Mouse (Mus musculus) left cerebral cortex, postnatal 14 days (tissue): Measurements from ENCODE around the gene Cbl. TPM values are rescaled to one million over a fixed set of nuclear protein-coding genes. Genes with fewer than 3 reads are reported as not detected.

ENCODE experiments used
- total RNA-seq, 2 experiments: library from RNA; stranded (reverse); gene quantifications; 2 replicates each; pipeline ENCODE4 v1.2.3; 2021

Cbl gene
- total RNA-seq, 2 experiments from 2014 or later: 44.9 to 48.9 TPM

Other genes with a start within 250 kb of the Cbl start
- gene Thy1, start 190.7 kb downstream of the Cbl start, total RNA-seq: 100 to 1,000 TPM; 854 to 877 TPM
- 10 to 100 TPM; 71.9 to 87.1 TPM for gene Usp2, start 167.0 kb downstream of the Cbl start, total RNA-seq
- under 1 TPM; 0.46 to 0.82 TPM for gene Mfrp, start 132.3 kb downstream of the Cbl start, total RNA-seq
- 10 to 100 TPM; 17.1 to 19.6 TPM for gene C1qtnf5, start 126.8 kb downstream of the Cbl start, total RNA-seq
- under 1 TPM; 0.25 to 0.37 TPM for gene Gm49380, start 120.5 kb downstream of the Cbl start, total RNA-seq
- 10 to 100 TPM; 28.1 to 31.9 TPM for gene Rnf26, start 120.5 kb downstream of the Cbl start, total RNA-seq
- 10 to 100 TPM; 20.3 to 22.0 TPM for gene Mcam, start 99.6 kb downstream of the Cbl start, total RNA-seq
- gene Ccdc153, start 6.6 kb upstream of the Cbl start, total RNA-seq: 1 to 10 TPM; 1.2 to 1.4 TPM
- gene Pdzd3, start 17.4 kb upstream of the Cbl start, total RNA-seq: under 1 TPM; 0.53 to 0.82 TPM
- gene Nlrx1, start 34.5 kb upstream of the Cbl start, total RNA-seq: 10 to 100 TPM; 11.4 to 11.6 TPM
- 10 to 100 TPM; 62.2 to 67.9 TPM for gene Abcg4, start 54.6 kb upstream of the Cbl start, total RNA-seq
- 10 to 100 TPM; 22.6 to 27.7 TPM for gene Hinfp, start 71.6 kb upstream of the Cbl start, total RNA-seq
- 100 to 1,000 TPM; 177 to 213 TPM for gene C2cd2l, start 86.2 kb upstream of the Cbl start, total RNA-seq
- 10 to 100 TPM; 14.8 to 14.9 TPM for gene Dpagt1, start 92.0 kb upstream of the Cbl start, total RNA-seq
- gene H2afx, start 100.6 kb upstream of the Cbl start, total RNA-seq: 10 to 100 TPM; 59.8 to 66.2 TPM
- 10 to 100 TPM; 18.3 to 20.2 TPM for gene Hmbs, start 110.2 kb upstream of the Cbl start, total RNA-seq
- 10 to 100 TPM; 44.2 to 44.6 TPM for gene Vps11, start 127.6 kb upstream of the Cbl start, total RNA-seq
- 100 to 1,000 TPM; 100 to 101 TPM for gene Hyou1, start 145.4 kb upstream of the Cbl start, total RNA-seq
- 10 to 100 TPM; 35.8 to 45.1 TPM for gene Slc37a4, start 162.8 kb upstream of the Cbl start, total RNA-seq
- gene Rps25, start 173.1 kb upstream of the Cbl start, total RNA-seq: 100 to 1,000 TPM; 572 to 612 TPM
- 10 to 100 TPM; 68.5 to 74.8 TPM for gene Trappc4, start 173.6 kb upstream of the Cbl start, total RNA-seq
- gene Ccdc84, start 184.5 kb upstream of the Cbl start, total RNA-seq: 10 to 100 TPM; 16.2 to 21.2 TPM
- not detected for gene Foxr1, start 207.1 kb upstream of the Cbl start, total RNA-seq
- gene Upk2, start 220.9 kb upstream of the Cbl start, total RNA-seq: not detected
- 10 to 100 TPM; 76.2 to 84.8 TPM for gene Bcl9l, start 248.8 kb upstream of the Cbl start, total RNA-seq